Comparison of ENCODE assay signal across 21 mouse cellular contexts in genomic region chr13:20615596-20616469, GRCm38 (mm10).
DNase-seq lines count a peak whose midpoint lies in the region; ATAC-seq and TF ChIP-seq lines count a peak whose summit lies in the region.
"Had no signal": no experiment of that assay in that cellular context is flagged by ENCODE, and none has a peak within 500 bp of the region (broad histone marks: within the 10 kb centered on the region; RNA-seq: fewer than 3 reads in every experiment).

No protein-coding gene starts in this region.

- H3K27ac ChIP-seq in forebrain, embryonic 13.5 days: peak overlapping the region; percentile 63
- no peak overlapping the region for H3K27ac ChIP-seq in forebrain, embryonic 10.5 days
- H3K27ac ChIP-seq in hindbrain, embryonic 16.5 days (ENCODE audit: low read depth, low read length): no peak overlapping the region
- H3K27ac ChIP-seq in midbrain, postnatal 0 days (ENCODE audit: low read depth, low read length): 0 out of 2 replicates have a peak overlapping the region, but pooled peaks have one; percentile 32
- H3K27ac ChIP-seq in heart, embryonic 12.5 days (ENCODE audit: poor library complexity, severe bottlenecking): no peak overlapping the region
- H3K27ac ChIP-seq: embryonic facial prominence, embryonic 12.5 days; heart, embryonic 13.5 days; layer of hippocampus, adult 2 months; limb, embryonic 12.5 days; liver, embryonic 15.5 days had no signal

- no peaks in the 10 kb centered on the region for H3K36me3 ChIP-seq in forebrain, embryonic 13.5 days (ENCODE audit: poor library complexity, severe bottlenecking)
- H3K36me3 ChIP-seq in forebrain, embryonic 10.5 days (replicated peaks): no peaks in the 10 kb centered on the region
- no peaks in the 10 kb centered on the region for H3K36me3 ChIP-seq in hindbrain, embryonic 16.5 days (ENCODE audit: control insufficient read depth, insufficient read depth, low read length)
- H3K36me3 ChIP-seq in midbrain, postnatal 0 days (ENCODE audit: insufficient read depth, low read length): no peaks in the 10 kb centered on the region
- H3K36me3 ChIP-seq in heart, embryonic 12.5 days: no peaks in the 10 kb centered on the region
- H3K36me3 ChIP-seq: embryonic facial prominence, embryonic 12.5 days; heart, embryonic 13.5 days; limb, embryonic 12.5 days; liver, embryonic 15.5 days had no signal

- no peaks in the 10 kb centered on the region for H3K9me3 ChIP-seq in forebrain, embryonic 13.5 days (replicated peaks)
- H3K9me3 ChIP-seq in forebrain, embryonic 10.5 days: no peaks in the 10 kb centered on the region
- no peaks in the 10 kb centered on the region for H3K9me3 ChIP-seq in hindbrain, embryonic 16.5 days (ENCODE audit: control insufficient read depth, low read length)
- no peaks in the 10 kb centered on the region for H3K9me3 ChIP-seq in midbrain, postnatal 0 days (ENCODE audit: low read length)
- H3K9me3 ChIP-seq in heart, embryonic 12.5 days (replicated peaks): no peaks in the 10 kb centered on the region
- H3K9me3 ChIP-seq: embryonic facial prominence, embryonic 12.5 days; heart, embryonic 13.5 days; limb, embryonic 12.5 days; liver, embryonic 15.5 days had no signal

- H3K27me3 ChIP-seq in forebrain, embryonic 13.5 days: no peaks in the 10 kb centered on the region
- no peaks in the 10 kb centered on the region for H3K27me3 ChIP-seq in forebrain, embryonic 10.5 days (ENCODE audit: poor library complexity, severe bottlenecking)
- no peaks in the 10 kb centered on the region for H3K27me3 ChIP-seq in hindbrain, embryonic 16.5 days (replicated peaks; ENCODE audit: control insufficient read depth, insufficient read depth, low read length)
- no peaks in the 10 kb centered on the region for H3K27me3 ChIP-seq in midbrain, postnatal 0 days (ENCODE audit: insufficient read depth, low read length)
- H3K27me3 ChIP-seq in heart, embryonic 12.5 days (replicated peaks): no peaks in the 10 kb centered on the region
- H3K27me3 ChIP-seq: CH12.LX; embryonic facial prominence, embryonic 12.5 days; heart, embryonic 13.5 days; limb, embryonic 12.5 days; liver, embryonic 15.5 days had no signal

- no peak overlapping the region for H3K9ac ChIP-seq in forebrain, embryonic 13.5 days
- no peak overlapping the region for H3K9ac ChIP-seq in hindbrain, embryonic 16.5 days (ENCODE audit: low read depth, low read length)
- no peak overlapping the region for H3K9ac ChIP-seq in midbrain, postnatal 0 days (replicated peaks; ENCODE audit: low read length, poor library complexity, severe bottlenecking)
- no peak overlapping the region for H3K9ac ChIP-seq in heart, embryonic 12.5 days
- H3K9ac ChIP-seq: embryonic facial prominence, embryonic 12.5 days; heart, embryonic 13.5 days; limb, embryonic 12.5 days; liver, embryonic 15.5 days had no signal

- H3K4me1 ChIP-seq in forebrain, embryonic 13.5 days: no peaks in the 10 kb centered on the region
- no peaks in the 10 kb centered on the region for H3K4me1 ChIP-seq in forebrain, embryonic 10.5 days
- H3K4me1 ChIP-seq in hindbrain, embryonic 16.5 days (ENCODE audit: control insufficient read depth, insufficient read depth, low read depth, low read length): peaks cover 7% of the 10 kb centered on the region; the same call in 1 of the 2 replicates
- peaks cover 6% of the 10 kb centered on the region; the same call in 1 of the 2 replicates for H3K4me1 ChIP-seq in midbrain, postnatal 0 days (ENCODE audit: insufficient read depth, low read length)
- H3K4me1 ChIP-seq in heart, embryonic 12.5 days (replicated peaks): peaks cover 17% of the 10 kb centered on the region
- H3K4me1 ChIP-seq: embryonic facial prominence, embryonic 12.5 days; limb, embryonic 12.5 days; liver, embryonic 15.5 days had no signal

- TF ChIP-seq CTCF in brain, embryonic 14.5 days (IDR thresholded peaks at IDR 0.05; ENCODE audit: borderline replicate concordance, extremely low read depth, insufficient read depth, insufficient read length): no peak
- TF ChIP-seq CTCF in midbrain, postnatal 0 days (IDR thresholded peaks at IDR 0.05): no peak

- TF ChIP-seq POLR2A in brain, embryonic 14.5 days (IDR thresholded peaks at IDR 0.05; ENCODE audit: borderline replicate concordance, extremely low read depth, insufficient read depth, insufficient read length, poor library complexity, severe bottlenecking): no peak

- peak; percentile 61 for ATAC-seq in forebrain, embryonic 13.5 days
- peak; percentile 51 for ATAC-seq in hindbrain, embryonic 16.5 days
- ATAC-seq in midbrain, postnatal 0 days (ENCODE audit: low FRiP score): peak; percentile 48; the same call in 1 of the 2 replicates
- ATAC-seq in heart, embryonic 12.5 days (ENCODE audit: insufficient number of reproducible peaks, low FRiP score): no peak

- H3K4me3 ChIP-seq in forebrain, embryonic 13.5 days: no peak overlapping the region
- no peak overlapping the region for H3K4me3 ChIP-seq in forebrain, embryonic 10.5 days
- no peak overlapping the region for H3K4me3 ChIP-seq in hindbrain, embryonic 16.5 days (ENCODE audit: low read length)
- H3K4me3 ChIP-seq in midbrain, postnatal 0 days (ENCODE audit: low read depth, low read length): no peak overlapping the region
- H3K4me3 ChIP-seq in heart, embryonic 12.5 days: no peak overlapping the region
- H3K4me3 ChIP-seq: embryonic facial prominence, embryonic 12.5 days; heart, embryonic 13.5 days; layer of hippocampus, adult 2 months; limb, embryonic 12.5 days; liver, embryonic 15.5 days had no signal

- DNase-seq in forebrain, embryonic 10.5 days (ENCODE audit: extremely low spot score, low spot score): no peak
- DNase-seq in brain, embryonic 14.5 days (ENCODE audit: low read depth): peak; percentile 85
- DNase-seq in midbrain, postnatal 0 days (ENCODE audit: low spot score): no peak
- DNase-seq in embryo, embryonic 9.5 days (ENCODE audit: extremely low spot score): no peak
- no peak for DNase-seq in urinary bladder, adult 18-20 months (ENCODE audit: low spot score in 2 of 2)
- DNase-seq: adrenal gland, postnatal 25 days; cerebellum, postnatal 25 days; gastrocnemius, postnatal 10 days; kidney, adult 2 months; lung, postnatal 10 days; right cerebral cortex, adult 18-20 months; thymus, postnatal 36 days had no signal

- no peak overlapping the region for H3K4me2 ChIP-seq in forebrain, embryonic 13.5 days
- H3K4me2 ChIP-seq in hindbrain, embryonic 16.5 days (ENCODE audit: low read length): no peak overlapping the region
- H3K4me2 ChIP-seq in midbrain, postnatal 0 days (ENCODE audit: low read depth, low read length, poor library complexity, severe bottlenecking): no peak overlapping the region
- H3K4me2 ChIP-seq in heart, embryonic 12.5 days: no peak overlapping the region
- H3K4me2 ChIP-seq: embryonic facial prominence, embryonic 12.5 days; heart, embryonic 13.5 days; limb, embryonic 12.5 days; liver, embryonic 15.5 days had no signal

- 60% methylated on average over 10 of the region's 10 CpGs for WGBS in forebrain, embryonic 13.5 days
- WGBS in forebrain, embryonic 10.5 days: 70% methylated on average over 10 of the region's 10 CpGs
- 47% methylated on average over 10 of the region's 10 CpGs for WGBS in hindbrain, embryonic 16.5 days
- 25% methylated on average over 10 of the region's 10 CpGs for WGBS in midbrain, postnatal 0 days
- 70% methylated on average over 10 of the region's 10 CpGs for WGBS in heart, embryonic 12.5 days

Comparison
In these comparisons a context has a peak if more than half of its experiments do, and no peak if none do; other contexts are left out.
1. H3K27ac ChIP-seq: peak in forebrain, embryonic 13.5 days (single experiment) and midbrain, postnatal 0 days (single experiment); none in forebrain, embryonic 10.5 days (single experiment), hindbrain, embryonic 16.5 days (single experiment) and heart, embryonic 12.5 days (single experiment).